Mouse (Mus musculus) left cerebral cortex, adult 9 months (tissue): ENCODE data around the gene Sept8.
"Not testable (repeated sequence)": the region's sequence is repeated elsewhere in the genome, so short reads cannot be mapped to it uniquely, and the experiment has no call there.

ENCODE experiments used
- DNase-seq, 2 experiments: peaks; one replicate each; pipeline ENCODE4 v3.0.0; 2022; ENCODE audit warnings: low spot score in 2 of 2

Gene Sept8

GRCm38 (mm10) chr11:53525461-53525860 lies 6.4 kb downstream of the Sept8 start:
- DNase-seq: no peak

- DNase-seq: no peak
Observed at GRCm38 (mm10) chr11:53528397-53529252, 9.6 kb downstream of the Sept8 start.

GRCm38 (mm10) chr11:53529253-53529557 lies 10.1 kb downstream of the Sept8 start:
- DNase-seq: peak in 1 of 2 experiments; percentile 60

- DNase-seq: no peak
Observed at GRCm38 (mm10) chr11:53530001-53530400, 10.9 kb downstream of the Sept8 start.

- DNase-seq: no peak
Observed at GRCm38 (mm10) chr11:53531578-53532230, 12.6 kb downstream of the Sept8 start.

- no peak for DNase-seq
Observed at GRCm38 (mm10) chr11:53532231-53532620, 13.2 kb downstream of the Sept8 start.

GRCm38 (mm10) chr11:53539002-53539491 lies 20.0 kb downstream of the Sept8 start:
- no peak for DNase-seq

- no peak for DNase-seq
Observed at GRCm38 (mm10) chr11:53540394-53540793, 21.3 kb downstream of the Sept8 start.

GRCm38 (mm10) chr11:53541222-53541621 lies 22.2 kb downstream of the Sept8 start:
- no peak for DNase-seq

GRCm38 (mm10) chr11:53543021-53543420 lies 24.0 kb downstream of the Sept8 start:
- DNase-seq: no peak

GRCm38 (mm10) chr11:53546271-53546670 lies 27.2 kb downstream of the Sept8 start:
- no peak for DNase-seq

GRCm38 (mm10) chr11:53547566-53547965 lies 28.5 kb downstream of the Sept8 start:
- no peak for DNase-seq

- DNase-seq: no peak
Observed at GRCm38 (mm10) chr11:53548036-53548605, 29.1 kb downstream of the Sept8 start.

- DNase-seq: no peak
Observed at GRCm38 (mm10) chr11:53550714-53551113, 31.7 kb downstream of the Sept8 start.

GRCm38 (mm10) chr11:53551754-53552153 lies 32.7 kb downstream of the Sept8 start:
- DNase-seq: peak in 1 of 2 experiments; percentile 24

- DNase-seq: not testable (repeated sequence)
Observed at GRCm38 (mm10) chr11:53556529-53556928, 37.5 kb downstream of the Sept8 start.

GRCm38 (mm10) chr11:53557992-53558391 lies 38.9 kb downstream of the Sept8 start:
- DNase-seq: not testable (repeated sequence)

GRCm38 (mm10) chr11:53559980-53560379 lies 40.9 kb downstream of the Sept8 start:
- DNase-seq: not testable (repeated sequence)

GRCm38 (mm10) chr11:53561986-53562385 lies 42.9 kb downstream of the Sept8 start:
- no peak for DNase-seq

- DNase-seq: no peak
Observed at GRCm38 (mm10) chr11:53566646-53567045, 47.6 kb downstream of the Sept8 start.

GRCm38 (mm10) chr11:53567224-53568014 lies 48.4 kb downstream of the Sept8 start, which contains the start of gene Kif3a:
Gene Kif3a (plus strand): TSS chr11:53567379.
- DNase-seq: peak; percentile 86 to 94

GRCm38 (mm10) chr11:53580562-53580961 lies 61.5 kb downstream of the Sept8 start:
- no peak for DNase-seq
